Mouse (Mus musculus) cerebellum, postnatal 4 days (tissue): ENCODE results near the gene Krtap4-2.

Experiments
- DNase-seq, 2 experiments: peaks; one replicate each; pipeline ENCODE4 v3.0.0; 2022; ENCODE audit warnings: low spot score in 2 of 2, mixed read lengths in 1 of 2

Gene Krtap4-2

DNA sequence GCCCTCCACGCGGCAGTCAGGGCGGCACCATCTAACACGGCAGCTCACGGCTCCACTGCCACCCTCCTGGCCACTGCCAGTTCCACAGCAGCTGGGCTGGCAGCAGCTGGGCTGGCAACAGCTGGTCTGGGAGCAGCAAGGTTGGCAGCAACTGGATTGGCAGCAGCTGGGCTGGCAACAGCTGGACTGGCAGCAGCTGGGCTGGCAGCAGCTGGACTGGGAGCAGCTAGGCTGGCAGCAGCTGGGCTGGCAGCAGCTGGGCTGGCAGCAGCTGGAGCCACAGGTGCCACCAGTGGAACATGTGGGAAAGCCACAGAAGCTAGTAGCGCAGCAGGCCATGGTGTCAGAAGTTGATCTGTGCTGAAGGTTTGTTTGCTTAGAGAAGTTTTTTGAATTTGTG is 43.9 kb downstream of the Krtap4-2 start, which contains the start of gene Krtap1-3:
Krtap1-3 (minus strand) TSS at position 359 of the 400 bp plus-strand sequence.
- no peak for DNase-seq

DNA sequence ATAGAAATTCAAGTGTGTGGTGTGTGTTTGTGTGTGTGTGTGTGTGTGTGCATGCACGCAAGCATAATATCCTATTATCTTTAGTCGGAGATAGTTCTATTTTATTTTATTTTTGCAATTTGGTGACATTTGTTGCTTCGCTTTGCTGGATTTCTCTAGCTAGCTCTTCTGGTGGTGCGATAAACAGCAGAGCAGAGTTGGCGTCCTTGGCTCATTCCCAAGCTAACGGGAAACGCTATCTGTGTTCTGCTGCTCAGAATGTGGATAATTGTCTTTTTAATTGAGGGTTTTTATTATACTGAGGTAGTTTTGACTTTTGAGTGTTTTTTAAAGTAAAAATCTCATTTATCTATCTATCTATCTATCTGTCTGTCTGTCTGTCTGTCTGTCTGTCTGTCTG is 49.8 kb downstream of the Krtap4-2 start:
- DNase-seq: no peak
